Mouse (Mus musculus) MEL (cell line): ENCODE measurements around the gene Prkag2. TPM values are rescaled to one million over a fixed set of nuclear protein-coding genes. Genes with fewer than 3 reads are reported as not detected.

ENCODE experiments used
- DNase-seq: peaks from one replicate; pipeline ENCODE4 v3.0.0; 2011; ENCODE audit warnings: low read depth, low spot score
- H3K27ac ChIP-seq: 2 replicates; pipeline ENCODE4 v1.5.1; 2012; ENCODE audit warnings: low read depth, mild to moderate bottlenecking, control low read depth, low read length, moderate library complexity; ENCODE audit not compliant: control insufficient read depth
- H3K27me3 ChIP-seq, 2 experiments: fragments of 150-350 bp in 1 of 2; sonication (generic) in 1 of 2; 2 replicates each; pipeline ENCODE4 v1.6.1; 2012; ENCODE audit warnings: low read length in 2 of 2, mild to moderate bottlenecking in 2 of 2, improper control_type of control experiment in 1 of 2, moderate library complexity in 1 of 2; ENCODE audit not compliant: insufficient read depth in 2 of 2, control insufficient read depth in 1 of 2
- H3K36me3 ChIP-seq, 2 experiments: 2 replicates each; pipeline ENCODE4 v1.6.1; 2012 to 2014; ENCODE audit warnings: low read length in 2 of 2, improper control_type of control experiment in 1 of 2, inconsistent platforms in 1 of 2, mild to moderate bottlenecking in 1 of 2; ENCODE audit not compliant: insufficient read depth in 2 of 2, control insufficient read depth in 1 of 2
- H3K4me1 ChIP-seq, 2 experiments: fragments of 150-350 bp in 1 of 2; sonication (generic) in 1 of 2; 2 replicates each; pipeline ENCODE4 v1.6.1; 2012; ENCODE audit warnings: low read length in 2 of 2, improper control_type of control experiment in 1 of 2, mild to moderate bottlenecking in 1 of 2; ENCODE audit not compliant: insufficient read depth in 2 of 2, control insufficient read depth in 1 of 2
- H3K4me3 ChIP-seq, 2 experiments: fragments of 150-350 bp in 1 of 2; sonication (generic) in 1 of 2; 2 replicates each; pipeline ENCODE4 v1.5.1; 2012; ENCODE audit warnings: low read depth in 2 of 2, low read length in 2 of 2, mild to moderate bottlenecking in 2 of 2, moderate library complexity in 2 of 2, control low read depth in 1 of 2, improper control_type of control experiment in 1 of 2; ENCODE audit not compliant: control insufficient read depth in 1 of 2, insufficient read depth in 1 of 2
- H3K79me2 ChIP-seq: 2 replicates; pipeline ENCODE4 v1.6.1; 2012; ENCODE audit warnings: mild to moderate bottlenecking, low read length, moderate library complexity; ENCODE audit not compliant: control insufficient read depth, poor library complexity, insufficient read depth
- H3K9ac ChIP-seq: 2 replicates; pipeline ENCODE4 v1.6.1; 2012; ENCODE audit warnings: low read depth, mild to moderate bottlenecking, control low read depth, low read length, moderate library complexity; ENCODE audit not compliant: control insufficient read depth, poor library complexity, severe bottlenecking
- H3K9me3 ChIP-seq: fragments of 150-350 bp; sonication (generic); replicated peaks from 2 replicates; pipeline ENCODE4 v1.6.1; 2012; ENCODE audit warnings: mild to moderate bottlenecking, low read length, improper control_type of control experiment, moderate library complexity; ENCODE audit not compliant: insufficient read depth
- BHLHE40 ChIP-seq: IDR thresholded peaks from 2 replicates; pipeline ENCODE4 v1.6.1; 2012; ENCODE audit warnings: low read depth, mild to moderate bottlenecking, inconsistent platforms, low read length, improper control_type of control experiment, borderline replicate concordance
- CHD1 ChIP-seq: IDR thresholded peaks from 2 replicates; pipeline ENCODE4 v1.6.1; 2012; ENCODE audit warnings: low read depth, mild to moderate bottlenecking, inconsistent platforms, low read length, improper control_type of control experiment
- CHD2 ChIP-seq: IDR thresholded peaks from 2 replicates; pipeline ENCODE4 v1.6.1; 2011; ENCODE audit warnings: low read length, improper control_type of control experiment
- CTCF ChIP-seq, 3 experiments: IDR thresholded peaks in 2 of 3; conservative IDR thresholded peaks in 1 of 3; 2 replicates each; pipeline ENCODE4 v1.5.1; 2011 to 2012; ENCODE audit warnings: low read length in 3 of 3, low read depth in 2 of 3, mild to moderate bottlenecking in 2 of 3, improper control_type of control experiment in 1 of 3, inconsistent platforms in 1 of 3, mixed read lengths in 1 of 3, moderate library complexity in 1 of 3; ENCODE audit not compliant: control insufficient read depth in 1 of 3, insufficient read depth in 1 of 3, poor library complexity in 1 of 3, severe bottlenecking in 1 of 3
- E2F4 ChIP-seq: IDR thresholded peaks from 2 replicates; pipeline ENCODE4 v1.6.1; 2011; ENCODE audit warnings: low read depth, low read length, improper control_type of control experiment, borderline replicate concordance
- EP300 ChIP-seq, 2 experiments: IDR thresholded peaks; 2 replicates each; pipeline ENCODE4 v1.6.1; 2011; ENCODE audit warnings: improper control_type of control experiment in 2 of 2, low read length in 2 of 2, low read depth in 1 of 2, mild to moderate bottlenecking in 1 of 2
- ETS1 ChIP-seq: IDR thresholded peaks from 2 replicates; pipeline ENCODE4 v1.6.1; 2012; ENCODE audit warnings: low read depth, mild to moderate bottlenecking, inconsistent platforms, low read length, improper control_type of control experiment, moderate library complexity
- GATA1 ChIP-seq: IDR thresholded peaks from 2 replicates; pipeline ENCODE4 v1.6.1; 2011; ENCODE audit warnings: low read depth, low read length, improper control_type of control experiment
- HCFC1 ChIP-seq: IDR thresholded peaks from 2 replicates; pipeline ENCODE4 v1.6.1; 2012; ENCODE audit warnings: low read depth, mild to moderate bottlenecking, inconsistent platforms, low read length, improper control_type of control experiment, moderate library complexity
- MAZ ChIP-seq: IDR thresholded peaks from 2 replicates; pipeline ENCODE4 v1.6.1; 2012; ENCODE audit warnings: low read depth, mild to moderate bottlenecking, inconsistent platforms, low read length, improper control_type of control experiment
- MEF2A ChIP-seq: IDR thresholded peaks from 2 replicates; pipeline ENCODE4 v1.6.1; 2014; ENCODE audit warnings: low read depth, mild to moderate bottlenecking, inconsistent platforms, low read length, improper control_type of control experiment; ENCODE audit not compliant: poor library complexity, insufficient replicate concordance, severe bottlenecking; ENCODE audit errors: extremely low read depth
- MXI1 ChIP-seq: IDR thresholded peaks from 2 replicates; pipeline ENCODE4 v1.6.1; 2011; ENCODE audit warnings: mild to moderate bottlenecking, low read depth, low read length, improper control_type of control experiment
- NELFE ChIP-seq: IDR thresholded peaks from 2 replicates; pipeline ENCODE4 v1.6.1; 2011; ENCODE audit warnings: low read depth, low read length, improper control_type of control experiment
- POLR2A ChIP-seq, 2 experiments: IDR thresholded peaks; 2 replicates each; pipeline ENCODE4 v1.6.1; 2011 to 2012; ENCODE audit warnings: low read length in 2 of 2, mild to moderate bottlenecking in 2 of 2, control low read depth in 1 of 2, improper control_type of control experiment in 1 of 2, low read depth in 1 of 2, moderate library complexity in 1 of 2; ENCODE audit not compliant: control insufficient read depth in 1 of 2, insufficient read depth in 1 of 2, poor library complexity in 1 of 2
- POLR2AphosphoS2 ChIP-seq: IDR thresholded peaks from 2 replicates; pipeline ENCODE4 v1.6.1; 2011; ENCODE audit warnings: low read length, improper control_type of control experiment
- POLR2AphosphoS5 ChIP-seq: IDR thresholded peaks from 2 replicates; pipeline ENCODE4 v1.6.1; 2012; ENCODE audit warnings: low read depth, borderline replicate concordance, mild to moderate bottlenecking, inconsistent platforms, low read length, moderate library complexity, mixed read lengths
- RAD21 ChIP-seq: IDR thresholded peaks from 2 replicates; pipeline ENCODE4 v1.6.1; 2011; ENCODE audit warnings: mild to moderate bottlenecking, low read depth, low read length, improper control_type of control experiment
- SIN3A ChIP-seq: IDR thresholded peaks from 2 replicates; pipeline ENCODE4 v1.6.1; 2012; ENCODE audit warnings: low read length, improper control_type of control experiment, inconsistent platforms
- SMC3 ChIP-seq: IDR thresholded peaks from 2 replicates; pipeline ENCODE4 v1.6.1; 2011; ENCODE audit warnings: low read depth, low read length, improper control_type of control experiment
- TBP ChIP-seq: IDR thresholded peaks from 2 replicates; pipeline ENCODE4 v1.8.0; 2011; ENCODE audit warnings: low read depth, low read length, improper control_type of control experiment
- TCF12 ChIP-seq: IDR thresholded peaks from 2 replicates; pipeline ENCODE4 v1.6.1; 2014; ENCODE audit warnings: low read depth, mild to moderate bottlenecking, inconsistent platforms, low read length, improper control_type of control experiment, moderate library complexity
- ZC3H11A ChIP-seq: IDR thresholded peaks from 2 replicates; pipeline ENCODE4 v1.6.1; 2012; ENCODE audit warnings: low read depth, mild to moderate bottlenecking, inconsistent platforms, low read length, improper control_type of control experiment
- ZKSCAN1 ChIP-seq: IDR thresholded peaks from 2 replicates; pipeline ENCODE4 v1.6.1; 2012; ENCODE audit warnings: low read depth, mild to moderate bottlenecking, inconsistent platforms, low read length, improper control_type of control experiment, moderate library complexity
- ZMIZ1 ChIP-seq: IDR thresholded peaks from 2 replicates; pipeline ENCODE4 v1.6.1; 2012; ENCODE audit warnings: low read depth, mild to moderate bottlenecking, inconsistent platforms, low read length, improper control_type of control experiment, moderate library complexity
- ZNF384 ChIP-seq: IDR thresholded peaks from 2 replicates; pipeline ENCODE4 v1.6.1; 2012; ENCODE audit warnings: low read depth, mild to moderate bottlenecking, inconsistent platforms, low read length, improper control_type of control experiment
- polyA plus RNA-seq, 2 experiments: library from polyadenylated mRNA; stranded (reverse) in 1 of 2; unstranded in 1 of 2; fragments of >175 nt in 1 of 2; fragments of >200 nt in 1 of 2; gene quantifications; 2 replicates each; pipeline versions ENCODE4 v1.2.1 to v1.2.4; 2012; ENCODE audit warnings: low replicate concordance in 2 of 2, low read depth in 1 of 2; ENCODE audit not compliant: insufficient read length in 2 of 2, insufficient read depth in 1 of 2, missing spikeins in 1 of 2
- total RNA-seq: library from RNA; depleted of rRNA; stranded (reverse); fragments of 300-350 nt; gene quantifications from 2 replicates; pipeline ENCODE4 v1.2.3, GENCODE M21; 2012

Gene Prkag2
- total and polyA plus RNA-seq, 3 experiments: 8.0 to 27.9 TPM; not detected in 1

DNA sequence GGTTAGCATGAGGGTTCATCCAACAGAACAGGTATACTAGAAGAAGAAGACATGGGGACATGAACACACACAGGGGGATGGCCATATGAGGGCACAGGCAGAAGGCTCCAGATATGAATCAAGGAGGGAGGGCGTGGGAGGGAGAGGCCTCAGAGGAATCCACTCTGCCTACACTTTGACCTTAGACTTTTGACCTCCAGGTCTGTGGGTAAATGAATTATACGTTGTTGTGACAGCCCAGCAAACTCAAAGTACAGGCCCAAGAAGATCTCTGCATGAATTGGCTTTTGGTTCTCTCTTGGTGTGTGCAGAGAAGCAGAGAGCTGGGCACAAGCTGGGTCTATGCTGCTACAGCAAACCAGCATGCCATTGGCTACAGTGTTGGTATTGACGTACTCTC lies 65.1 kb downstream of the Prkag2 start:
- H3K79me2 ChIP-seq: no peaks in the 10 kb centered on the region
- H3K27me3 ChIP-seq: no peaks in the 10 kb centered on the region
- DNase-seq: no peak
- no peak overlapping the region for H3K4me3 ChIP-seq
- H3K9me3 ChIP-seq: no peaks in the 10 kb centered on the region
- H3K36me3 ChIP-seq: peaks cover 0 to 18% of the 10 kb centered on the region in 2 experiments; a peak in 2 of 4 replicates
- H3K9ac ChIP-seq: no peak overlapping the region
- H3K27ac ChIP-seq: no peak overlapping the region
- no peak for TF ChIP-seq CTCF (IDR thresholded peaks at IDR 0.05 in 2 of 3, conservative IDR thresholded peaks at IDR 0.05 in 1 of 3; ENCODE audit: control insufficient read depth in 1 of 3, insufficient read depth in 1 of 3, low read depth in 2 of 3, low read length in 3 of 3, poor library complexity in 1 of 3, severe bottlenecking in 1 of 3)
- TF ChIP-seq RAD21: no peak
- no peak for TF ChIP-seq POLR2AphosphoS2
- no peak for TF ChIP-seq ZC3H11A
- peaks cover 2 to 30% of the 10 kb centered on the region in 2 experiments for H3K4me1 ChIP-seq

DNA sequence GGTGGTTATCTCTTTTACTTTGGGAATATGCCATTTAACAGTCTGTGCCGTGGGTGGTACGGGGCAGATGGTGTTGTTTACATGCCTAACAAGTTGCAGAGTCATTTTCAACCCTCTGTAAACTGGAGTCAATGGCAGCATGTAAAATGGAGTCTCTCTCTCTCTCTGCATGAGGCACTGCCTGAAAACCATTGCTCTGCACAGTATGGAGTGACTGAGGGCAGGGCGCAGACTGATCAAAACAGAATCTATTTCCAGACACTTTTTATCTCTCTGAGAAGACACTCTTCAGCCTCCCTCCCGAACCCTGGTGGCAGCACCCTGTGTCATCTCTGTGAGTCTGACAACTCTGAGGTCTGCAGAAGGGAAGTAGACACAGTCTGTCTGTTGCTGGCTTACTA lies 69.0 kb downstream of the Prkag2 start:
- Histone ChIP-seq H3K9ac (peak overlapping the region; percentile 24), H3K4me1 (peaks cover 5 to 31% of the 10 kb centered on the region in 2 experiments), H3K27me3 (no peaks in the 10 kb centered on the region), H3K4me3 (peak overlapping the region; percentile 27 to 42), H3K27ac (peak overlapping the region; percentile 64), H3K36me3 (peaks cover 0 to 20% of the 10 kb centered on the region in 2 experiments; a peak in 2 of 4 replicates), H3K79me2 (no peaks in the 10 kb centered on the region), H3K9me3 (no peaks in the 10 kb centered on the region)
- TF ChIP-seq MXI1 (peak; percentile 50), SIN3A (0 out of 2 replicates have a peak, but pooled peaks have one; percentile 13), CHD2 (no peak), ZMIZ1 (no peak), POLR2A (IDR thresholded peaks at IDR 0.05; ENCODE audit: control insufficient read depth in 1 of 2, insufficient read depth in 1 of 2, low read depth in 1 of 2, low read length in 2 of 2, poor library complexity in 1 of 2) (peak in 1 of 2 experiments; percentile 22; a peak in 1 of 4 replicates), CTCF (IDR thresholded peaks at IDR 0.05 in 2 of 3, conservative IDR thresholded peaks at IDR 0.05 in 1 of 3; ENCODE audit: control insufficient read depth in 1 of 3, insufficient read depth in 1 of 3, low read depth in 2 of 3, low read length in 3 of 3, poor library complexity in 1 of 3, severe bottlenecking in 1 of 3) (peak in 1 of 3 experiments; percentile 11; a peak in 1 of 6 replicates), POLR2AphosphoS2 (no peak), ETS1 (peak; percentile 32; the same call in 1 of the 2 replicates), SMC3 (no peak), EP300 (IDR thresholded peaks at IDR 0.05; ENCODE audit: low read depth in 1 of 2, low read length in 2 of 2) (peak in 1 of 2 experiments; percentile 32; a peak in 1 of 4 replicates), HCFC1 (0 out of 2 replicates have a peak, but pooled peaks have one; percentile 16), TCF12 (0 out of 2 replicates have a peak, but pooled peaks have one; percentile 4), ZNF384 (no peak), NELFE (no peak), GATA1 (peak; percentile 59), BHLHE40 (no peak), CHD1 (no peak), MAZ (no peak), POLR2AphosphoS5 (no peak), MEF2A (peak; percentile 53; the same call in 1 of the 2 replicates), ZKSCAN1 (no peak), TBP (0 out of 2 replicates have a peak, but pooled peaks have one; percentile 21), E2F4 (no peak)
- peak; percentile 92 for DNase-seq
